Mouse (Mus musculus) kidney, adult 2 months (tissue): Measurements from ENCODE around the gene Ppwd1.

Experiments
- CTCF ChIP-seq: fragments of 200-500 bp; conservative IDR thresholded peaks from 2 replicates; pipeline ENCODE4 v1.5.1; 2011; ENCODE audit warnings: low read depth, mild to moderate bottlenecking, control low read depth, low read length, moderate library complexity, mixed read lengths; ENCODE audit not compliant: insufficient read depth, insufficient read length
- POLR2A ChIP-seq: fragments of 200-500 bp; IDR thresholded peaks from one replicate; pipeline ENCODE4 v1.6.1; 2011; ENCODE audit warnings: low read depth, low read length, control low read depth

DNA sequence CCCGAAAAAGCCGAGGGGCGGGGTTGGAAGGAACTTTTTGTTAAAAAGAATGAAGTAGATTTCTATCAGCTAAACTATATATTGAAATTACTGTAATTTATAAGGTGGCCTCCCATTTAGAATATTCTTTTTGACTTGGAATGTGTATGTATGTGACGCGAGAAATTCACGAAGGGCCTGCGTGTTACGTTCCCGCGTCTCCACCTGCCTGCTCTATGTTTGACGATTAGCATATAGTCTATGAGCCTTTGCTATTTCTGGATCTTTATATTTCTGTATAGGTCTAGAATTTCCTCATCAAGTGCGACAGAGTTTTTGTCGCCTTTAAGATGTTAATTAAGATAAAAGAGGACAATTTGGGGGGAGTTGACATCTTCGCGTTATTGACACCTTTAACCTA, 538 bp upstream of the Ppwd1 start:
- TF ChIP-seq CTCF = no peak
- no peak for TF ChIP-seq POLR2A
